Mouse (Mus musculus): Measurements from ENCODE around the gene Ercc8. TPM values are rescaled to one million over a fixed set of nuclear protein-coding genes. Genes with fewer than 3 reads are reported as not detected.

The Ercc8 gene
- polyA plus RNA-seq, 1 experiment from 2014 or later: 23.0 TPM

- 77% methylated on average over 5 of the region's 5 CpGs for WGBS
- H3K4me3 ChIP-seq: no peak overlapping the region
- H3K27ac ChIP-seq (replicated peaks): no peak overlapping the region
- no peaks in the 10 kb centered on the region for H3K36me3 ChIP-seq
- H3K4me1 ChIP-seq: no peaks in the 10 kb centered on the region
- H3K27me3 ChIP-seq (ENCODE audit: low read depth, poor library complexity, severe bottlenecking): peaks cover 8% of the 10 kb centered on the region
- no peaks in the 10 kb centered on the region for H3K9me3 ChIP-seq (replicated peaks)
- no peak for DNase-seq (ENCODE audit: low spot score)
Observed at GRCm38 (mm10) chr13:108208090-108208489, 49.6 kb downstream of the Ercc8 start.

GRCm38 (mm10) chr13:108210960-108211359 is 52.4 kb downstream of the Ercc8 start:
- Histone ChIP-seq H3K36me3 (no peaks in the 10 kb centered on the region), H3K4me3 (no peak overlapping the region), H3K27ac (replicated peaks) (no peak overlapping the region), H3K27me3 (ENCODE audit: low read depth, poor library complexity, severe bottlenecking) (peaks cover 36% of the 10 kb centered on the region), H3K9me3 (replicated peaks) (no peaks in the 10 kb centered on the region), H3K4me1 (peaks cover 17% of the 10 kb centered on the region)
- no peak for DNase-seq (ENCODE audit: low spot score)
- WGBS: 93% methylated on average over 8 of the region's 8 CpGs

- no peaks in the 10 kb centered on the region for H3K36me3 ChIP-seq
- no peaks in the 10 kb centered on the region for H3K9me3 ChIP-seq (replicated peaks)
- no peak overlapping the region for H3K4me3 ChIP-seq
- H3K27me3 ChIP-seq (ENCODE audit: low read depth, poor library complexity, severe bottlenecking): peaks cover 51% of the 10 kb centered on the region
- DNase-seq (ENCODE audit: low spot score): no peak
- no peak overlapping the region for H3K27ac ChIP-seq (replicated peaks)
- H3K4me1 ChIP-seq: peaks cover 17% of the 10 kb centered on the region
- 48% methylated on average over 5 of the region's 5 CpGs for WGBS
Observed at GRCm38 (mm10) chr13:108212397-108213018, 54.0 kb downstream of the Ercc8 start.

- H3K27me3 ChIP-seq (ENCODE audit: low read depth, poor library complexity, severe bottlenecking): peaks cover 62% of the 10 kb centered on the region
- H3K36me3 ChIP-seq: no peaks in the 10 kb centered on the region
- DNase-seq (ENCODE audit: low spot score): peak; percentile 69
- H3K9me3 ChIP-seq (replicated peaks): no peaks in the 10 kb centered on the region
- 1% methylated on average over 28 of the region's 40 CpGs for WGBS
- H3K27ac ChIP-seq (replicated peaks): peak within 1 kb of the TSS; percentile 80
- H3K4me1 ChIP-seq: peaks cover 18% of the 10 kb centered on the region
- peak within 1 kb of the TSS; percentile 85 for H3K4me3 ChIP-seq
Observed at GRCm38 (mm10) chr13:108214081-108214484, 55.6 kb downstream of the Ercc8 start, which contains the start of gene Elovl7. Gene Elovl7, plus strand, starts transcription at chr13:108214404.

- under 1% methylated on average over 47 of the region's 50 CpGs for WGBS
- H3K4me1 ChIP-seq: peaks cover 21% of the 10 kb centered on the region
- H3K27me3 ChIP-seq (ENCODE audit: low read depth, poor library complexity, severe bottlenecking): peaks cover 62% of the 10 kb centered on the region
- H3K27ac ChIP-seq (replicated peaks): peak overlapping the region; percentile 80
- peak; percentile 60 for DNase-seq (ENCODE audit: low spot score)
- no peaks in the 10 kb centered on the region for H3K36me3 ChIP-seq
- no peaks in the 10 kb centered on the region for H3K9me3 ChIP-seq (replicated peaks)
- peak overlapping the region; percentile 85 for H3K4me3 ChIP-seq
Observed at GRCm38 (mm10) chr13:108214485-108215107, 56.1 kb downstream of the Ercc8 start.

- Histone ChIP-seq H3K9me3 (replicated peaks) (no peaks in the 10 kb centered on the region), H3K4me3 (peak overlapping the region; percentile 85), H3K36me3 (no peaks in the 10 kb centered on the region), H3K4me1 (peaks cover 21% of the 10 kb centered on the region), H3K27me3 (ENCODE audit: low read depth, poor library complexity, severe bottlenecking) (peaks cover 62% of the 10 kb centered on the region), H3K27ac (replicated peaks) (no peak overlapping the region)
- WGBS: 3% methylated on average over 12 of the region's 12 CpGs
- DNase-seq (ENCODE audit: low spot score): no peak
Observed at GRCm38 (mm10) chr13:108215231-108215780, 56.8 kb downstream of the Ercc8 start.

GRCm38 (mm10) chr13:108219773-108220172 is 61.2 kb downstream of the Ercc8 start:
- H3K4me3 ChIP-seq: no peak overlapping the region
- DNase-seq (ENCODE audit: low spot score): no peak
- WGBS: 57% methylated on average over 7 of the region's 7 CpGs
- peaks cover 38% of the 10 kb centered on the region for H3K27me3 ChIP-seq (ENCODE audit: low read depth, poor library complexity, severe bottlenecking)
- H3K36me3 ChIP-seq: no peaks in the 10 kb centered on the region
- peaks cover 11% of the 10 kb centered on the region for H3K4me1 ChIP-seq
- no peak overlapping the region for H3K27ac ChIP-seq (replicated peaks)
- H3K9me3 ChIP-seq (replicated peaks): no peaks in the 10 kb centered on the region

- no peak for DNase-seq (ENCODE audit: low spot score)
- Histone ChIP-seq H3K36me3 (no peaks in the 10 kb centered on the region), H3K4me3 (no peak overlapping the region), H3K9me3 (replicated peaks) (no peaks in the 10 kb centered on the region), H3K27me3 (ENCODE audit: low read depth, poor library complexity, severe bottlenecking) (no peaks in the 10 kb centered on the region), H3K27ac (replicated peaks) (no peak overlapping the region), H3K4me1 (no peaks in the 10 kb centered on the region; the same call in 1 of the 2 replicates)
- 81% methylated on average over 3 of the region's 3 CpGs for WGBS
Observed at GRCm38 (mm10) chr13:108229191-108229590, 70.7 kb downstream of the Ercc8 start.

- DNase-seq (ENCODE audit: low spot score): no peak
- no peak overlapping the region for H3K4me3 ChIP-seq
- H3K4me1 ChIP-seq: no peaks in the 10 kb centered on the region; the same call in 1 of the 2 replicates
- no peaks in the 10 kb centered on the region for H3K36me3 ChIP-seq
- WGBS: 78% methylated on average over 6 of the region's 6 CpGs
- no peak overlapping the region for H3K27ac ChIP-seq (replicated peaks)
- H3K9me3 ChIP-seq (replicated peaks): no peaks in the 10 kb centered on the region
- no peaks in the 10 kb centered on the region for H3K27me3 ChIP-seq (ENCODE audit: low read depth, poor library complexity, severe bottlenecking)
Observed at GRCm38 (mm10) chr13:108229634-108230330, 71.3 kb downstream of the Ercc8 start.

- H3K4me1 ChIP-seq: no peaks in the 10 kb centered on the region
- no peaks in the 10 kb centered on the region; the same call in 1 of the 2 replicates for H3K9me3 ChIP-seq (replicated peaks)
- no peak overlapping the region for H3K4me3 ChIP-seq
- WGBS: 84% methylated on average over 4 of the region's 4 CpGs
- no peaks in the 10 kb centered on the region for H3K27me3 ChIP-seq (ENCODE audit: low read depth, poor library complexity, severe bottlenecking)
- H3K27ac ChIP-seq (replicated peaks): no peak overlapping the region
- H3K36me3 ChIP-seq: no peaks in the 10 kb centered on the region
- DNase-seq (ENCODE audit: low spot score): no peak
Observed at GRCm38 (mm10) chr13:108240012-108240411, 81.5 kb downstream of the Ercc8 start.

- H3K4me1 ChIP-seq: no peaks in the 10 kb centered on the region
- 83% methylated on average over 5 of the region's 5 CpGs for WGBS
- no peaks in the 10 kb centered on the region; the same call in 1 of the 2 replicates for H3K9me3 ChIP-seq (replicated peaks)
- DNase-seq (ENCODE audit: low spot score): no peak
- H3K4me3 ChIP-seq: no peak overlapping the region
- H3K36me3 ChIP-seq: no peaks in the 10 kb centered on the region
- H3K27me3 ChIP-seq (ENCODE audit: low read depth, poor library complexity, severe bottlenecking): no peaks in the 10 kb centered on the region
- H3K27ac ChIP-seq (replicated peaks): no peak overlapping the region
Observed at GRCm38 (mm10) chr13:108241715-108242114, 83.2 kb downstream of the Ercc8 start.
